Mouse (Mus musculus): ENCODE results near the gene Mon1b. TPM values are rescaled to one million over a fixed set of nuclear protein-coding genes. Genes with fewer than 3 reads are reported as not detected.

Gene Mon1b
- polyA plus RNA-seq (2014; fragmentation: Illumina TruSeq; extraction: RNeasy Lipid Tissue Mini Kit (QIAGEN cat#74804); ENCODE audit: low read depth, low replicate concordance), result 6.5 TPM

GRCm38 (mm10) chr8:113634670-113635591 is at the start of gene Mon1b:
TSS of gene Mon1b (plus strand) at chr8:113635587.

GRCm38 (mm10) chr8:113642926-113643325 is 7.5 kb downstream of the Mon1b start, which contains the start of gene Syce1l:
TSS of gene Syce1l (plus strand) at chr8:113643213.

Other genes with a start within 250 kb of the Mon1b start
- gene Syce1l, start 7.6 kb downstream of the Mon1b start, polyA plus RNA-seq (2014; fragmentation: Illumina TruSeq; extraction: RNeasy Lipid Tissue Mini Kit (QIAGEN cat#74804); ENCODE audit: low read depth, low replicate concordance), result not detected
- gene Adamts18, start 213.2 kb downstream of the Mon1b start, polyA plus RNA-seq (2014; fragmentation: Illumina TruSeq; extraction: RNeasy Lipid Tissue Mini Kit (QIAGEN cat#74804); ENCODE audit: low read depth, low replicate concordance), result not detected

Data from kidney, adult 10 weeks (tissue).